Mouse (Mus musculus) skeletal muscle tissue, adult 2 months (tissue): ENCODE results near the gene Ly6g6f.

Experiments
- DNase-seq: peaks from one replicate; pipeline ENCODE4 v3.0.0-alpha.2; 2012; ENCODE audit warnings: low read depth, low spot score

Gene Ly6g6f

DNA sequence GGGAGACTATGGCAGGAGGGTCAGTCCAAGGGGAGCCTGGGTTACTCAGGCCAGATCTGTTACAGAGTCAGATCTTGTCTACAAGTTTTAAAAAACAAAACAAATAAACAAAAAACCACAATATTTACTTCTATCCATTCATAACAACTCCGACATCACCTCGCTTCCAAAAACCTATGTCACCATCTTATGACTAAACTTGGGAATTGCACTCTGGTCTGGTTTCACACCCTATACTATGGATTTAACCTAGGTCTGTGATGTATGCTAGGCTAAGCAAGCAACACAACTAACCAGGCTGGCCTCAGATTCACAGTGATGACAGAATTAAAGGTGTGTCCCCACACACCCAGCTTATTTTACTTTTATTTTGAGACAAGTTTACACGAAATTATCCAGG is 21.1 kb upstream of the Ly6g6f start:
- DNase-seq, result no peak

DNA sequence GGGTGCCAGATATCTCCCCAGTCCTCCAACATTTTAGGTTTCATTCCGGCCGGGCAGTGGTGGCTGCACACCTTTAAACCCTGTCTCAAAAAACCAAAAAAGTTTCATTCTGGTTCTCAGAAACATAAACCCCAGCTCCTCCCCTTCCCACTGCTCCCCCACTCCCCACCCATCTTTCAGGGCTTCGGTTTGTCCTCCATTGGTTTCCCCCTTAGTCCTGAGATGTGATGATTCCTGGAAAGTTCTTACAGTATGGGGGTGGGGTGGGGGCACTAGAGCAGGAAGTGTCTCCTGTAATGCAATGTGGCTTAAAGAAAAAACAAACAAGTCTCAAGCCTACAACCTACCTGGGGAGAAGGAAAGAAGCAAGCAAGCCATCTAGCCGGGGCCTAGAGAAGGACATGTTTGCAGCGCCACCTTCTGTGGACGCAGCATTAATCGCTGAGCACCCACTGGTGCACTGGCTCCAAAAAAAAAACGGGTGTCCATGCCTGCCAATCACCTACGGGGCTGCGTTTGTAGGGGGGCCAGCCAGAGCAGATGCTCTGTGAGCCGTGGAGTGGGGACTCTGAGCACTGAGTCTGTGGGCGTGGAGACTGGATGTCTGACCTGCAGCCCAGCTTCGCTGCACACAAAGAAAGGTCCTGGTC is 20.5 kb upstream of the Ly6g6f start:
- DNase-seq, result no peak

DNA sequence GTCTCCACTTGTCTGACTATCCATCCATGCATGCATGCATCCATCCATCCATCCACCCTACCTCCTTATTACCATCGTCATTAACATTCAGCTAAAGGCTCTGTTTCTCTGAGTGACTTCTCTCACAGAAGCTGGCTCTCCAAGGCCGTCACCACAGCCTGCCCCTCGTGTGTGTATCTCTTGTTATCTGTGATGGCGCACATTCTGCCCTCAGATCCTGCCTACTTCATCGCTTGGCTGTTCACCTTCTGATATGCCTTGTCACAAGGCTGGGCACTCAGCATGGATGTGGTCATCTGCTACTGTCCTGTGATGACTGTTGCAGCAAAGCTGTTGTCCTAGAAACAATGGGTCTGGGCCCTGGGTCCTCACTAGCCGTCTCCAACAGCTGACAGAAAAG is 19.3 kb upstream of the Ly6g6f start:
- DNase-seq, result no peak

DNA sequence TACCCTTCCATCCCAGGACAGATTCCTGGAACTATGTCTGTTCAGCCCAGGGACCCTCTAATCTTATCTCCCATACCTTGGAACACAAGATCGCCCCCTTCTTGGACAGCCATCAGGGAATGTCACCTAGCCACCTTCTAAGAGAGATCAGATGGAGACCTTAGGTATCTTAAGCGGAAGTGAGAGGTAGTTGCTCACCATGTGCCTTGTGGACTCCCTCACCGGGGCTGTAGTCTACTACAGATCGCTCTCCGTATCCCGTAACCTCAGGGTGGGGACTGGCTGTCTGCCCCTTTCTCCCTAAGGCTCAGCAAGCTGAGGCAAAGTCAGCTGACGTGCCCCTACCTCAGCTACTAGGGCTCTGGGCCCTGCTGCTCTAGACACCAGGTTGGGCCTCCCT is 18.7 kb upstream of the Ly6g6f start:
- DNase-seq, result no peak

DNA sequence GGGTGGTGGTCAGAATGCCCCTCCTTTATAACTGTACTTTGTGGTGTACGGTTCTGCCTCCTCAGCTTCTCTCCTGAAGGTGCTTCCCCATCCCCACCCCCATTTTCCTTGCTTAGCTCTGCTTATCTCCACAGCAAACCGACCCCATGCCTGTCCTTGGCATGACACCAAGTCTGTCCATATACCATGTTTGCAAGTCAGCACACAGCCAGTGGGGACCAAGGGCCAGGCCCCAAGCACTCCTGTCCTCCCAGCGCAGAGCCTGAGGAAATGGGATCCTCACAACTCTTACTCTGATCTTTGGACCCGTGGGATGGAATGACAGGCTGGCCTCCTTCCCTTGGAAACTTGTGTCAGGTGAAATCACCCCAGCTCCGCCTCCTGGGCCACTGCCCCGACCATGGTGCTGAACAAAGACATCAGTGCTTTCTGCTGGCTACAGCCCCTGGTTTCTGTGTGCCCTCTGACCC is 17.8 kb upstream of the Ly6g6f start:
- peak; percentile 23 for DNase-seq

- no peak for DNase-seq
Observed at GRCm38 (mm10) chr17:35102299-35102698, 16.9 kb upstream of the Ly6g6f start.

DNA sequence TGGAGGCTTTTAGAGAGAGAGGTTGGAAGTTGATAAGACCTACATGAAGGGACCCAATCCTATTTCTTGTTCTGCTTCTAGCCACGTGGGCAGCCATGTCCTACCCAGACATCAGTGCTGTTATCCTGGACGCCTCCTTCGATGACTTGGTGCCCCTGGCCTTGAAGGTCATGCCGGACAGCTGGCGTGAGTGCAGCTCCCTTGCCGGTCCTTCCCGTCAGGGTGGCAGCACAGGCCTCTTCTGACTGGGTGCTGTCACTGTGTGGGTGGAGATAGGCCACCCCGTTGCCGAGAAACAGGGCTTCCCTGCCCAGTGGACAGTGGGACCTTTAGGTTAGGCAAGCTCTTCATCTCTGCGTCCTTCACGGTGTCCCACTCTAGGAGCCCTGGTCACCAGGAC is 15.8 kb upstream of the Ly6g6f start:
- DNase-seq, result no peak

GRCm38 (mm10) chr17:35100196-35100765 is 14.9 kb upstream of the Ly6g6f start:
- DNase-seq, result no peak

DNA sequence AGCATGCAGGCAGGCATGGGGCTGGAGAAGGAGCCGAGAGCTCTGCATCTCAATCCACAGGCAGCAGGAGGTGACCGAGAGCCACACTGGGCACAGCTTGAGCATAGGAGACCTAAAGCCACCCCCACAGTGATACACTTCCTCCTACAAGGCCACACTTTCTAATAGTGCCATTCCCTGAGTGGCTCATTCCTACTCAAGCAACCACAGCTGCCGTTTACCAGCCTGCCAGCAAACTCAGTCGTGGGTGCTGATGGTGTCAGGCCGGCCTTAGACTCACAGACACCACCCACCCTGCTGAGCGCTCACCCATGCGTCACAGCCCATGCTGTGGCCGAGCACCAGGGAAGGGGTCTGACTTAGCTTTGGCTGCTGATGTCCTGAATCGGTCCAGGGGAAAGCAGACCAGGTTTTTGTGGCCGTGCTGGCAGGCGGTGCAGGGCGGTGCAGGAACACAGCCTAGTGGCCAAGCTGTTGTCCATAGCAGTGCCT is 11.8 kb upstream of the Ly6g6f start:
- no peak for DNase-seq

DNA sequence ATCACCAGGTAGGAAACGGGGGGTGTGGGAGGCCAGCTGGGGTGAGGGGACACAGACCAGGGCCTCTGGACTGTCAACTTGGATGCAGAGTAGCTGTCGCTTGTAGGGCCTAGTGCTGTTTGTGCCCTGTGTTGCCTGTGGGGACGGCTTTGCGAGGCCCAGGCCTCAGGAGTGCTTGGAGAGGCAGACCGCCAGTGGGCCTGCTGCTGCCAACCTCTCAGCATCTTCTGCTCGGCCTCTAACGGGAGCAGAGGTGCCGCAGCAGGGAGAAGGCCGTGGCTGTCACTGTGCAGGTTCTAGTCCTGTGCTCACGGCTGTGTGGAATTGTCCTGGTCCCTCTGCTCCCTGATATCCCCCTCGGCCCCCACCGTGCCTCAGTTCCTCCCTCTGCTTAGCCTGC is 11.2 kb upstream of the Ly6g6f start:
- no peak for DNase-seq

- DNase-seq, result no peak
Observed at GRCm38 (mm10) chr17:35094475-35095365, 9.3 kb upstream of the Ly6g6f start.

- DNase-seq, result no peak
Observed at GRCm38 (mm10) chr17:35092403-35093198, 7.2 kb upstream of the Ly6g6f start.

DNA sequence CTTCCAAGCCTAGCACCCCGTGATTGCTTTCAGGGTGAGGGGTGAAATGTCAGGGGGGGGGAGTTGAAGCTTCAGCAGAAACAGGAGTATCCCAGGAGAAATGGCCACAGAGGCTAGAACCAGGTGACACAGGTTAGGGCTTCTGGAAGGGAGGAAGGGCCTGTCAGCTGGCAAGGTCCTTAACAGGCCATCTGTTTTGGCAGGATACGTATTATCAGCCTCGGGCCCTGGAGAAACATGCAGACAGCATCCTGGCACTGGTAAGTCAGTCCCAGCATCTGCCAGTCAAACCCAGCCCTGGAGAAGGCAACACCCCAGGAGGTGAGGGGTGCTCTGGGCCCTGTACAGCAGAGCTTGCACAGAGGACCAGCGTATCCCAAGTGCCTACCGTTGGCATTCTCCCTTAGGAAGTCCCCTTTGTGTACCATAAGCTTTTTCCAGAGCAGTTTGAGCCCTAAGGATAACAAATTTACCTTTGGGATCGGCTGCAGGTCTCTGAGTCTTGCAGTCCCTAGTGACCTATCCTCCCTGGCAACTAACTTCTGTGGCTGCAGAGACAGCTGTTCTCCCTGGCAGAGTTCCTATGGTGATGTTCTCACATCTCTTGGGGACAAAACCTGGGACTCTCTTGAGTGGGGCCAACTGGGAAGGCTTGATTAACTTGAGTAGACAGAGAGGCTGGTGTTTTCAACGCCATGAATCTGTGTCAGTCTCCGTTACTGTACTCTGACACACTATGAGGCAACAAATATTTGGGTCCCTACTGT is 4.9 kb upstream of the Ly6g6f start:
- DNase-seq, result peak; percentile 65

GRCm38 (mm10) chr17:35088825-35089644 is 3.6 kb upstream of the Ly6g6f start, which contains the start of gene Abhd16a:
Gene Abhd16a, plus strand, starts transcription at chr17:35089263.
- peak; percentile 89 for DNase-seq

DNA sequence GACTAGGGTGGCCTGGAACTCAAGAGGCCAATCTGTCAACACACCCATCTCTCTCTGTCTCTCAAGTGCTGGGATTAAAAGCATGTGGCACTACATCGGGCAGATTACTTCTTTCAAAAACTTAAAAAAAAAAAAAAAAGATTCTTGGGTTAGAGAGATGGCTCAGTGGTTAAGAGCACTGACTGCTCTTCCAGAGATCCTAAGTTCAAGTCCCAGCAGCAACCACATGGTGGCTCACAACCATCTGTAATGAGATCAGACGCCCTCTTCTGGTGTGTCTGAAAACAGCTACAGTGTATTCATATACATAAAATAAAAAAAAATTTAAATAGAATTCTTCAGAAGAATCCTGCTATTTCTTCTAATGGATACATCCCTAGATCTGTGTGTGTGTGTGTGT is 2.7 kb upstream of the Ly6g6f start:
- no peak for DNase-seq

DNA sequence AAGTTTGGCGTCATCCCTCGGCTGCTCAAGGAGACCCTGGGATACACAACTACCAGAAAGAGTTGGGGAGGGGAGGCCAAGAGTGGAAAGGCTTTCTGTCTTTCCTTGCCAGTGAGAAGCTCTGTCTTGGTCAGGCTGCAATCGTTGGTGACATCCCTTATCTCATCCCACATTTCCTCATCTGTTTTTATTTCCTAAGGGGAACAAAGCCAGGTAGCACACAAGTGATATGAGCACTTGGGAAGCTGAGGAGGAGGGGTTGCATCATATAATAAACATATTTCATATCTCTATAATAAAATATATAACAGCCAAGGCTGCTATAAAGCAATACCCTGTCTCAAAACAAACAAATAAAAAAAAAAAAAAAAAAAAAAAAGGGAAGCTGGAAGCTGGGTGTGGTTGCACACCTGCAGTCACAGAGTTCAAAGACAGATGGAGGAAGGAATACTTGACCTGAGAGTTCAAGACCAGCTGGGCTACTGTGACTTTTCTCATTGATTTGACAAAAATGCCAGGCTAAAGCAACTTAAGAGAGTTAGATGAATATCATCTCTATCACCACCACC is 1.4 kb downstream of the Ly6g6f start:
- no peak for DNase-seq

GRCm38 (mm10) chr17:35082841-35083576 is 2.4 kb downstream of the Ly6g6f start:
- no peak for DNase-seq

DNA sequence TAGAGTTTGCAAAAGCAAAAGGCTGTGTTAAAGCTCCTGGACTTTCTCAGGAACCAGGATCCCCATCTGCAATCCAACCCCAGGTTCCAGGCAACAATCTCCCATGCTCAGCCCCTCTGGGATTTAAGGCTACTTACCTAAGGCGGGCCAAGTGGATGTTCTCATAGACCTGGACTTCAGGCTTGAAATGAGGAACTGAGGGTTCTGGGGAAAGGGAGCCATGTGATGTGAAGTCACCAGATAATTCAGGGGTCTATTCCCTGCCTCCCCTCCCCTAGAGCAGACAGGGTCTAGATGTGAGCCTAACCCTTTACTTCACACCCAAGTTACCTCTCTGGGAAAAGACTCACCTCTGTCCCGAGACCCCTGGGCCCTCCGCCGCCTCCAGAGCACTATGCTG is 4.7 kb downstream of the Ly6g6f start:
- no peak for DNase-seq

DNA sequence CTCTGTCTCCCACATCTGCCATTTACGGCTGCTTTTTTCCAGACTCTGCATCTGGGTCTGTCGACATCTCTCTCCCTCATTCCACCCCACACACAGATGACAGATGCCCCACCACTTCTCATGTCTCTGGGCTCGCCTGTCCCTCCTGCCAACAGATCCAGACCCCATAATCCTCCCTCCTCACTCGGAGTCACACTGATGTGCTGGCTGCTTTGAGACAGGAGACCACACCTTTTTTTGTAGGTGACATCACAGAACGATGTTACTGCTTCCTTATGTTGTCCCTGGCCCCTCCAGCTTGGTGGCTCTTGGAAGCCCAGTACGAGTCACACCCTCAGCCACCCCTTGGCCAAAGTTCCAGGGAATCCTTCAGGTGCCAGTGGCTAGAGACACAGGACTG is 5.2 kb downstream of the Ly6g6f start:
- no peak for DNase-seq
